Mouse (Mus musculus) layer of hippocampus, postnatal 25 days (tissue): ENCODE measurements around the gene Wdr46. TPM values are rescaled to one million over a fixed set of nuclear protein-coding genes. Genes with fewer than 3 reads are reported as not detected.

ENCODE experiments used
- DNase-seq, 2 experiments: peaks; one replicate each; pipeline ENCODE4 v3.0.0; 2022; ENCODE audit warnings: mixed read lengths in 2 of 2, low spot score in 1 of 2; ENCODE audit errors: extremely low spot score in 1 of 2
- total RNA-seq, 2 experiments: library from RNA; stranded (reverse); gene quantifications; 2 replicates each; pipeline ENCODE4 v1.2.3; 2021

The Wdr46 gene
- total RNA-seq, 2 experiments from 2014 or later, result 13.2 to 14.2 TPM

DNA sequence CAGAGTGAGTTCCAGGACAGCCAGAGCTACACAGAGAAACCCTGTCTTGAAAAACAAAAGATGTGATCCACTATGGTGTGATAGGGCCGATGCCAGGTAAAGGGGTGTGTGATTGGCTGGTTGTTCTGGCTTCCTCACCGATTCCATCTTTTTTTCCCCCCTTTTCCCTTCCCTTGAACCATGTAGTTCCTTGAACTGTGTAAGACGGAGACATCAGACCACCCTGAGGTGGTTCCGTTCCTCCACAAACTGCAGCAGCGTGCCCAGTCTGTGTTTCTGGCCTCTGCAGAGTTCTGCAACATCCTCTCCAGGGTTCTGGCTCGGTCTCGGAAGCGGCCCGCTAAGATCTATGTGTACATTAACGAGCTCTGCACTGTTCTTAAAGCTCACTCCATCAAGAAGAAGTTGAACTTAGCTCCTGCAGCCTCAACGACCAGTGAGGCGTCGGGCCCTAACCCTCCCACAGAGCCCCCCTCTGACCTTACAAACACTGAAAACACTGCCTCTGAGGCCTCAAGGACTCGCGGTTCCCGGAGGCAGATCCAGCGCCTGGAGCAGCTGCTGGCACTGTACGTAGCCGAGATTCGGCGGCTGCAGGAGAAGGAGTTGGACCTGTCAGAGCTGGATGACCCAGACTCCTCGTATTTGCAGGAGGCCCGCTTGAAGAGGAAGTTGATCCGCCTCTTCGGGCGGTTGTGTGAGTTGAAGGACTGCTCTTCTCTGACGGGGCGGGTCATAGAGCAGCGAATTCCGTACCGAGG lies 29.2 kb upstream of the Wdr46 start:
- DNase-seq, result no peak

DNA sequence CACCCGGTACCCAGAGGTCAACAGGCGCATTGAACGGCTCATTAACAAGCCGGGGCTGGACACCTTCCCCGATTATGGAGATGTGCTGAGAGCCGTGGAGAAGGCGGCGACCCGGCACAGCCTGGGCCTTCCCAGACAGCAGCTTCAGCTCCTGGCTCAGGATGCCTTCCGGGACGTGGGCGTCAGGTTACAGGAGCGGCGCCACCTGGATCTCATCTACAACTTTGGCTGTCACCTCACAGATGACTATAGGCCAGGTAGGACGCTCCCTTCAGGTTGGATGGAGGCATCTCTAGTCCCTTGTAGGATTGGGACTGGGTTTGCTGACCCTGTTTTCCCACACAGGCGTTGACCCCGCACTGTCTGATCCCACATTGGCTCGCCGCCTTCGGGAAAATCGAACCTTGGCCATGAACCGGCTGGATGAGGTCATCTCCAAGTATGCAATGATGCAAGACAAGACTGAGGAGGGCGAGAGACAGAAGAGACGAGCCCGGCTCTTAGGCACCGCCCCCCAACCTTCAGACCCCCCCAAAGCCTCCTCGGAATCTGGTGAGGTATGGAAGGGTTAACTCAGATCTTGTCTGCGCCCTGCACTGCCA lies 28.5 kb upstream of the Wdr46 start:
- DNase-seq, result no peak

DNA sequence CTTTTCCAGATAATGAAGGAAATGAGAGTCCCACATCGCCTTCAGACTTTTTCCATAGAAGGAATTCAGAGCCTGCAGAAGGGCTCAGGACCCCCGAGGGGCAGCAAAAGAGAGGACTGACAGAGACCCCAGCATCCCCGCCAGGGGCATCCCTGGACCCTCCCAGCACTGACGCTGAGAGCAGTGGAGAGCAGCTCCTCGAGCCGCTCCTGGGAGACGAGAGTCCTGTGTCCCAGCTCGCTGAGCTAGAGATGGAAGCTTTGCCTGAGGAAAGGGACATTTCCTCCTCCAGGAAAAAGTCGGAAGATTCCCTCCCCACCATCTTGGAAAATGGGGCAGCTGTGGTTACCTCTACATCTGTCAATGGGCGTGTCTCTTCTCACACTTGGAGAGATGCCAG lies 27.2 kb upstream of the Wdr46 start:
- no peak for DNase-seq

DNA sequence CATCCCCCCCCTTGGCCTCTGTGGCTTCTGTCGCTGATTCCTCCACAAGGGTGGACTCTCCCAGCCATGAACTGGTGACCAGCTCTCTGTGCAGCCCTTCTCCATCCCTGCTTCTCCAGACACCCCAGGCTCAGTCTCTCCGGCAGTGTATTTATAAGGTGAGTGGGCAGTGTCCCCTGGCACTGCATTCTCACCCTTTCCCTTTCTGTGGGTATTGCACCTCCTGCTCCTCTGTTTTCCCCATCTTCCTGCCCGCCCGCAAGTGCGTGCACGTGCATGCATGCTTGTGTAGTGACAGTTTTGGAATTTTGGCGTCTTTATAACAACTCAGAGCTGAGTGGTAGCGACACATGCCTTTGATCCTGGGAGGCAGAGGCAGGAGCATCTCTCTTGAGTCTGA lies 26.6 kb upstream of the Wdr46 start:
- DNase-seq, result no peak

DNA sequence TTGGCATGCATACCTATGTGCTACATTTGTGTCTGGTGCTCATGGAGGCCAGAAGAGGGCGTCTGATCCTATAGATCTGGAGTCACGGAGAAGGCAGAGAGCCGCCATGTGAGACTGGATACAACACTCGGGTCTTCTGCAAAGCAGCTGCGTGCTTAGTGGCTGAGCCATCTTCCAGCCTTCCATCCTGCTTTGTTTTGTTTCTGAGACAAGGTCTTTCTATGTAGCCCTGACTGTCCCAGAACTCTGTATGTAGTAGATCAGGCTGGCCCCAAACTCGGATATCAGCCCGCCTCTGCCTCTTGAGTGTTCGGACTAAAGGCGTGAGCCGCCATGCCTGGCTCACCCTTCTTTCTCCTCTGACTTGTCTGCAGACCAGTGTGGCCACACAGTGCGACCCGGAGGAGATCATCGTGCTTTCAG lies 25.5 kb upstream of the Wdr46 start:
- no peak for DNase-seq

DNA sequence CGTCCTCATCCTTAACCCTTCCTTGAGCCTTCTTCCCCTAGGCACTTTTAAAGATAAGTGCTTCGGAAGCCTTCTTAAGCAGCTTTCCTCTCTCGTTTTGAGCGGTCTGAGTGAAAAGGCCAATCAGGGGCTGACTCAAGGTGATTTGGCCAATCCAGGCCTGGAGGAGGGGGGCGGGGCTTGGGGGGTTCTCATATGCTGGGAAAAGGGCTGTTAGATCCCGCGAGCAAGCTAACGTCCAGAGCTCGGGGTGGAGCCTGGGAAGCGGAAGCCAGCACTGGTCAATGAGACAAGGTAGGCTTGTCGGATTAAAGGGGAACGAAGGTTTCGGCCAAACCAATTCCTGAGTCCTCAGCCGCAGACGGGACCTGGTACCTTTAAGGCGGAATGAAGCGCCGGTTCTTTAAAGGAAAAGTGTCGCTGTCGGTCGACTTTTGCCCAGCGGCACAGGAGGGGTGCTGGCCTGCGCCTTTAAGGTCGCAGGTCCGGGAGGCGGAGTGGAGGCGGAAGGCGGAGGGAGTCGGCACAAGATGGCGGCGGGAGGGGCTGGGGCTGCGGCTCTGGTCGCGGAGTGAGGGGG lies 24.7 kb upstream of the Wdr46 start, which contains the start of the genes Tapbp and Zbtb22:
Gene Tapbp (plus strand): TSS at position 229 of the 580 bp plus-strand sequence.
Gene Zbtb22 (plus strand): TSS at position 234 of the 580 bp plus-strand sequence.
- peak; percentile 83 to 85 for DNase-seq

DNA sequence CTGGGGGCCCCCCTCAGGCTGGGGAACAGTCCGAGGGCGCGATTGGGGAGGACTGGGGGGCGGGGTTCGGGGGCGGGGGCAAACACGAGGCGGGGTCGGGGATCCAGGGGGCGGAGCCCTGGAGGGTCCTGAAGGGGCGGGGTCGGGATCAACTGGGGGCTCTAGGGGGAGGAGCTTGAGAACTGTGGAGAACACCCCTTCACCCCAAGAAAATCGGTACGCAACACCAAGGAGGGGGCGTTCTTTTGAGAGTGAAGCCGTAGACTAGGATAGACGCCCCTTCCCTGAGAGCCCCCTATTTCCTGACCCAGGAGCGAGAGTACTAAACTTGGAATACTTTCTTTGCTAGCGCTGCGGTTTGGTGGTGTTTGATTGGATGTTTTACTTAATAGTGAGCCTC lies 24.2 kb upstream of the Wdr46 start:
- no peak for DNase-seq

DNA sequence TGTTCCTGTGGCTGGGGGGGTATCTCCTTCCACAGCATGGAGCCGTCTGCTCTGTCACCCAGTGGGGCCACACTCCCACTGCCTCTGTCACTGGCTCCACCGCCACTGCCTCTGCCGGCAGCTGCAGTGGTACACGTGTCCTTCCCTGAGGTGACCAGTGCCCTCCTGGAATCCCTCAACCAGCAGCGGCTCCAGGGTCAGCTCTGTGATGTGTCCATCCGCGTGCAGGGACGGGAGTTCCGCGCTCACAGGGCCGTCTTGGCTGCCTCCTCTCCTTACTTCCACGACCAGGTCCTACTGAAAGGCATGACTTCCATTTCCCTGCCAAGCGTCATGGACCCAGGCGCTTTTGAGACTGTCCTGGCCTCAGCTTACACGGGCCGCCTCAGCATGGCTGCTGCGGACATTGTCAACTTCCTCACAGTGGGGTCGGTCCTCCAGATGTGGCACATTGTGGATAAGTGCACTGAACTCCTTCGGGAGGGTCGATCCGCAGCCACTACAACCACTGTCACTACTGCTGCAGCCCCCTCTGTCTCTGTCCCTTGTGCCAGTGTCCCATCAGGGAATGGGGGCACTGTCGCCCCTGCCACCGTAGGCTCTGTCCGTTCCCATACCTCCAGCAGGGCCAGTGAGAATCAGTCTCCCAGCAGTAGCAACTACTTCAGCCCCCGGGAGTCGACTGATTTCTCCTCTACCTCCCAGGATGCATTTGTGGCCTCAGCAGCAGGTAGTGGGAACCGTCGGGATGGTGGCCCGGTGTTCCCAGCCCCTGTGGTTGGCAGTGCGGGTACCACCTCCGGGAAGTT lies 23.4 kb upstream of the Wdr46 start:
- DNase-seq, result no peak

DNA sequence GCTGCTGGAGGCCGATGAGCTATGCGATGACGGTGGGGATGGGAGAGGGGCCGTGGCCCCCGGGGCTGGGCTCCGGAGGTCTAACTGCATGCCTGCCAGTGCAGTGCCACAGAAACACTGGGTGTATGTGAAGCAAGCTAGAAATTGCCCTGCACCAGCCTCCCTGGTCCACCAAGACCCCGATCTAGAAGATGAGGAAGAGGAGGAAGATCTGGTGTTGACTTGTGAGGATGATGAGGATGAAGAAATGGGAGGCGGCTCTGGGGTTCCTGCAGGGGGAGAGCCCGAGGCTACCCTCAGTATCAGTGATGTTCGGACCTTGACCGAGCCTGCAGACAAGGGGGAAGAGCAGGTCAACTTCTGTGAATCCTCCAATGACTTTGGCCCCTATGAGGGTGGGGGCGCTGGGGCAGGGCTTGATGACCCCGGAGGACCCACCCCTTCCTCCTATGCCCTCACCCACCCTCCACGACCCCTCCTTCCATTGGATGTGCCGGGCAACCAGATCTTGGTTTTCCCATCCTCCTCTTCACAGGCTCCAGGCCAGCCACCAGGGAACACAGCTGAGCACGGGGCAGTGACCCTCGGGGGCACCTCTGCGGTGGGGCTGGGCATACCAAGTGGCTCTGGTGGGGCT lies 22.7 kb upstream of the Wdr46 start:
- DNase-seq, result no peak

DNA sequence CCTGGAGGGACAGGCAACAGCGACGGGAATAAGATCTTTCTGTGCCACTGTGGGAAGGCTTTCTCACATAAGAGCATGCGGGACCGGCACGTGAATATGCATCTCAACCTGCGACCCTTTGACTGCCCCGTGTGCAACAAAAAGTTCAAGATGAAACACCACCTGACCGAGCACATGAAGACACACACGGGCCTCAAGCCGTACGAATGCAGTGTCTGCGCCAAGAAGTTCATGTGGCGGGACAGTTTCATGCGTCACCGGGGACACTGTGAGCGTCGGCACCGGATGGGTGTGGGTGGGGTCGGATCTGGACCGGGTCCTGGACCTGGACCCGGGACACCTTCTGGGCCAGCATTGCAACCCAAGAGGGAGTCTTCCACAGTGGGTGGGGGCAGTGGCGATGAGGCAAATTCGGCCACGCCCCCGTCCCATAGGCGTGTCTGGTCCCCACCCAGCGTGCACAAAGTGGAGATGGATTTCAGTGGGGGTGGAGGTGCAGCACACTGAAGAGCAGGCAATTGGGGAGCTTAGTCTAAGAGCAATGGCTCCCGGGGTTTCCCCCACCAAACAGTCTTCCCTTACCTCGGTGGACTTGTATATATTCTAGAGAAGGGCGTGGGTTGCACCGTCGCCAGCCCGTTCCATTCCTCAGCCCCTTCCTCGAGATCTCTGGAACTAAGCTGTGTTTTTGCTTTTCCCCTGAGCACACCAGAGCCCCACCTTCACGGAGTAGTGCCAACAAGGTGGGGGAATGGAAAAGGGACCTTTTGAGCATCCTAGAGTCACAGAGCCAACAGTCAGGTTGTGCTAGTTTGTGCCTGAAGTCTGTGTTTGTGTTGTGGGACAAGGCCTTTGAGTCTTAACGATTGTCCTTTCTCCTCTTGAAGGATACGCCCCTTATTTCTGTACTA lies 21.9 kb upstream of the Wdr46 start:
- DNase-seq, result no peak

DNA sequence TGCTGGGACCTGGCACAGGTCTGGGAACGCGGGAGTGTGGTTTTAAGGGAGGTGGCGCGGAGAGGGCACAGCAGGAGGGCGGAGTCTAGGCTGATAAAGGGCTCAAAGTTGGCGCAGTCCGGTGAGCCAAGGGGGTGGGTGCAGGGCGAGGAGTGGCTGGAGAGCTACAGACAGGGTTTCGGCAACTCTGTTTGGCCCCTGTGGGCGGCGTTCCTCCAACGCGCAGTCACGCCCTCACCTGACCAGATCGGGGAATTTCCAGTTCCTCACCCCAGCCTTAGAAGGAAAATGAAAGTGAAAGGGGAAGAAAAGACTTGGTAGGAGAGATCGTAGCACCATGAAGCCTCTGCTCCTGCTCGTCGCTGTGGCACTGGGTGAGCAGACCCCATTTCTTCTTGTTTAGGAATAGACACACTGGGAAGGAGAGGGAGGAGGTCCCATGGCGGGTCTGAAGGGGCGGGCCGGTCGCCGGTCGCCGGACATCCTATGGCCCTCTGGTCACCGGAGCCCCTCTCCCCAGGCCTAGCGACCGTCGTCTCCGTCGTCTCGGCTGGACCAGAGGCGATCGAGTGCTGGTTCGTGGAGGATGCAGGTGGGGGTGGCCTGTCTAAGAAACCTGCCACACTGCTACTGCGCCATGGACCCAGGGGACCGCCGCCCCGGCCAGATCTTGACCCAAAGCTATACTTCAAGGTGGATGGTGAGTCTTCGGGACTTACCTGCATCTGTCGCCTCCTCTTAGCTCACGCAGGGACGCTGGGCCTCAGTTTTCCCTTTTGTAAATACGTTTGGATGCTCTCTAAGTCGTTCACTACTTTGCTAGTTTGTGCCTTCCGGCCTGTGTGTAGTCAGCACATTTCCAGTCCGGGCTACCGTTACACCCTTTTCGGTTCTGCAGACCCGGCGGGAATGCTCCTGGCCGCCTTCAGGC lies 20.8 kb upstream of the Wdr46 start:
- peak in 1 of 2 experiments; percentile 29 for DNase-seq

DNA sequence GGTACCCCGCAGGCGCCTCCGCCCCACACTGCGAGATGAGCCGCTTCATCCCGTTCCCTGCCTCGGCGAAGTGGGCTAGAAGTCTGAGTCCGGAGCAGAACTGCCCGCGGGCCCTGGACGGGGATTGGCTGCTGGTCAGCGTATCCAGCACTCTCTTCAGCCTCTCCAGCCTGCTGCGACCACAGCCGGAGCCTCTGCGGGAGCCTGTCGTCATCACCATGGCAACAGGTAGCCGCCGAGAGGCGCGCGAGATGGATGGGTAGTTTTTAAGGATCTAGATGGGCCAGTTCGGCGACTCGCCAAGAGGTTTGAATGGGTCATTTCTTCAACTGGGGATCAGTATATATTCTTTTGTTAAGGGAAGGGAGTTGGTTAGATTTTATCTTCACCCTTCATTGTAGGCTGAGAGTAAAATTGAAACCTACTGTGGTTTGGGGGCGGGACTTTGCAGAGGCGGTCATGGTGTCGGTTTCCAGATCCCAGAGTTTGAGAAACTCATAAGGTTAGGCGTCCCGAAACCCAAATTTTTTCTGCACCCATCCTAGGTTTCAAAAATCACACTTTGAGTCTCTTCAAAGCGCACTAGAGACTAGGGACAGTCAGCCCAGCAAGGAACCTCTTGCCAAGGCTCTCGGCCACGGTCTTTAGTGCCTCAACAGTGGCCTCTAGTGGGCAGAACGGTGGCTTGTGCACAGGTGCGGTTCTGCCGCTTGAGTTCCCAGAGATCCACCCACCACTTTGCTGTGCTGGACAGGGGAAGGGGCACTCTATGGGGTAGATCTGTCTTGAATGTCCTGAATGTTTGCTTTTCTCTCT lies 20.0 kb upstream of the Wdr46 start:
- DNase-seq, result peak; percentile 58 to 87

DNA sequence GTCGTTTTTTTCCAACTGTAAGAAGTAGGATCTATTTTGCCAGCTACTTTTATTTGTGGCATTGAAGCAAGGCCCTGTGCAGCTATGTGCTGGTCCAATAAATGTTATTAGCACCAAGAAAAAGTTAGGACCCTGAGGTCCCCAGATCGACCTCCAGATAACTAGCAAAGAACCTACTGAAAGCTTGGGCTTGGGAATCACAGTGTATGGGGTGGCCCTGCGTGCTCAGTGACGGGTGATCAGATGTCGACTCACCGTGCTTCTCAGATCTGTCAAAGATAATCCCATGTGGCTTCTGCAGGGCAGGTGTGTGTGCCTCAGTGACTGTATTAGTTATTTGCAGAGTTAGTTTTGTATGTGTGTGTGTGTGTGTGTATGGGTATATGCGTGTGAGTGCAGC lies 19.1 kb upstream of the Wdr46 start:
- no peak for DNase-seq

DNA sequence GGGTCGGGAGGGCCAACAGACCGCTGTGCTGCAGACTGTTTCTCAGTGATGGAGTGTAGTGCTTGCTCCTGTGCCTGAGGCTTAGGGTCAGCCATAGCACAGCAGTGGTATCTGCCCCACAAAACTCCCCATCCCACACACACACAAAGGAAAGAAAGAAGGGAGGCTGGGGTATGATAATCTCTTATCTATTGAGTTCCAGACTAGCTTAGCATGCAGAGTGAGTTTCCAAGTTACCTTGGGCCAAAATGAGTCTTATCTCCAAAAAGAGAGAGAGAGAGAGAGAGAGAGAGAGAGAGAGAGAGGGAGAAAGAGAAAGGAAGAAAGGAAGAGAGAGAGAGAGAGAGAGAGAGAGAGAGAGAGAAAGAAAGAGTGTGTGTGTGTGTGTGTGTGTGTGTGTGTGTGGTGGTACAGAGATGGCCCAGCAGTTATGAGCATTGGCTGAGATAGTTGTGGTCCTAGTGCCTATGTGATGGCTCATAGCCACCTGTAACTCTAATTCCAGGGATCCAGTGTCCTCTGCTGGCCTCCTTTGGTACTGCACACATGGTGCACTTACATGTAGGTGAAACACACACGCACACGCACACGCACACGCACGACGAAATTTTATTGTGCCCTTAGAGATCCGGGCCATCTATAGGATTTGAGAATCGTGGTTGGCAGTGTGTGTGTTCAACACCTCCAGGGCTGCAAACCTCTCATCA lies 15.7 kb upstream of the Wdr46 start:
- peak in 1 of 2 experiments; percentile 38 for DNase-seq

DNA sequence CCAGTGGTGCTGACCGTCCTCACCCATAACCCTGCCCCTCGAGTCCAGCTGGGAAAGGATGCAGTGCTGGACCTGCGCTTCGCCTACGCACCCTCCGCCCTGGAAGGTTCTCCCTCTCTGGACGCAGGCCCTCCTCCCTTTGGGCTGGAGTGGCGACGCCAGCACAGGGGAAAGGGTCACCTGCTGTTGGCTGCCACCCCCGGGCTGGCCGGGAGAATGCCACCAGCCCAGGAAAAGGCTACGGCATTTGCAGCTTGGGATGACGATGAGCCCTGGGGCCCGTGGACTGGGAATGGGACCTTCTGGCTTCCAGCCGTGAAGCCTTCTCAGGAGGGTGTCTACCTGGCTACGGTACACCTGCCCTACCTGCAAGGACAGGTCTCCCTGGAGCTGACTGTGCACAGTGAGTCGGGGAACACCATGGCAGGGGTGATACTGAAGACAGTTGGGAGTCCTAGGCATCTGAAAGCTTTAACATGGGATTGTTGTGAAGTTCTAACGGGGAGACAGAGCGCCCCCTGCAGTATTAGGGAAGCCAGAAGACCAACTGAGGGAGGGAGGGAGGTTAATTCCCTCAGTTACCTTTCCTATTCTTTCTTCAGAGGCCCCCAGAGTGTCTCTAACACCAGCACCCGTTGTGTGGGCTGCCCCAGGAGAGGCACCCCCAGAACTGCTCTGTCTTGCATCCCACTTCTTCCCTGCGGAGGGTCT lies 14.9 kb upstream of the Wdr46 start:
- DNase-seq, result no peak
